28 mouse cellular contexts compared by ENCODE assay signal in the genomic region with DNA sequence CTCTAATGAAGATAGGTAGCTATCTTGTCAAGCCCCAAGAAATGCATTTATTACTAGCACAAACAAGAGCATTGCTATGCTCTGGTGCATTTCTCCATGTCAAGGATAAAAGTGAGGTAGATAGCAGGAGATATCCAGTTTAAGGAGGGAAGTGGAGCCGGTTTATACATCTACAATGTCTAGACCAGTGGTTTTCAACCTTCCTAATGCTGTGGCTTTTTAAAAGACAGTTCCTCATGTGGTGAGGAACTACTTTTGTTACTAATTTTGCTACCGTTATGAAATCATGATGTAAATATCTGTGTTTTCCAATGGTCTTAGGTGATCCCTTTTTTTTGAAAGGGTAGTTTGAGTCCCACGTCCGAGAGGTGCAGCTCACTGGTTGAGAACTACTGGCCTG. TPM values are rescaled to one million over a fixed set of nuclear protein-coding genes. Genes with fewer than 3 reads are reported as not detected.
"Had no signal": no experiment of that assay in that cellular context is flagged by ENCODE, and none has a peak within 500 bp of the region (broad histone marks: within the 10 kb centered on the region; RNA-seq: fewer than 3 reads in every experiment).

No protein-coding gene starts in this region.

- H3K4me3 ChIP-seq: heart, embryonic 13.5 days; heart, embryonic 15.5 days; hindbrain, embryonic 13.5 days; hindbrain, embryonic 15.5 days; layer of hippocampus, adult 2 months; limb, embryonic 13.5 days; limb, embryonic 15.5 days; liver, embryonic 12.5 days had no signal

- H3K9ac ChIP-seq: heart, embryonic 13.5 days; heart, embryonic 15.5 days; hindbrain, embryonic 13.5 days; hindbrain, embryonic 15.5 days; limb, embryonic 13.5 days; limb, embryonic 15.5 days; liver, embryonic 12.5 days; liver, embryonic 14.5 days had no signal

- H3K4me2 ChIP-seq: heart, embryonic 11.5 days; heart, embryonic 13.5 days; heart, embryonic 15.5 days; hindbrain, embryonic 13.5 days; hindbrain, embryonic 15.5 days; limb, embryonic 13.5 days; limb, embryonic 15.5 days; liver, embryonic 12.5 days had no signal

- H3K4me1 ChIP-seq: heart, embryonic 15.5 days; hindbrain, embryonic 13.5 days; hindbrain, embryonic 15.5 days; limb, embryonic 13.5 days; limb, embryonic 15.5 days; liver, embryonic 12.5 days had no signal

- DNase-seq: gastrocnemius, postnatal 14 days; gastrocnemius, postnatal 36 days; heart, adult 18-20 months; heart, postnatal 14 days; heart, postnatal 36 days; kidney, adult 18-20 months; kidney, adult 8-10 months; kidney, postnatal 10 days; kidney, postnatal 25 days; kidney, postnatal 4 days; left cerebral cortex, postnatal 4 days had no signal

- ATAC-seq: hindbrain, postnatal 0 days; intestine, postnatal 0 days; liver, embryonic 12.5 days had no signal

- H3K9me3 ChIP-seq: heart, embryonic 13.5 days; heart, embryonic 15.5 days; hindbrain, embryonic 13.5 days; hindbrain, embryonic 15.5 days; limb, embryonic 13.5 days; limb, embryonic 15.5 days; liver, embryonic 12.5 days had no signal

- H3K27me3 ChIP-seq: heart, embryonic 13.5 days; heart, embryonic 15.5 days; hindbrain, embryonic 13.5 days; hindbrain, embryonic 15.5 days; limb, embryonic 13.5 days; limb, embryonic 15.5 days; liver, embryonic 12.5 days had no signal

- H3K27ac ChIP-seq: heart, embryonic 13.5 days; heart, embryonic 15.5 days; hindbrain, embryonic 13.5 days; hindbrain, embryonic 15.5 days; hindbrain, postnatal 0 days; layer of hippocampus, adult 2 months; limb, embryonic 13.5 days; limb, embryonic 15.5 days; liver, embryonic 12.5 days; liver, embryonic 14.5 days had no signal

- H3K36me3 ChIP-seq: limb, embryonic 13.5 days; limb, embryonic 15.5 days; liver, embryonic 12.5 days had no signal

RNA-seq across cellular contexts. Expression of gene Gpc5, which starts 37.8 kb away (rescaled TPM):
- total RNA-seq: gastrocnemius, adult 18-20 months; gastrocnemius, adult 8-10 months; gastrocnemius, postnatal 14 days; gastrocnemius, postnatal 36 days; heart, adult 18-20 months; heart, postnatal 14 days; heart, postnatal 36 days; hematopoietic stem cell, adult 5-6 weeks; liver, adult 2 months had no signal
- polyA plus RNA-seq: heart, postnatal 0 days; liver, adult 2 months; liver, embryonic 12.5 days had no signal
